Mouse (Mus musculus): ENCODE data around the gene Ndufc1. TPM values are rescaled to one million over a fixed set of nuclear protein-coding genes. Genes with fewer than 3 reads are reported as not detected.

Ndufc1 gene
- total and polyA plus RNA-seq, 3 experiments: 159 to 213 (median 206) TPM

DNA sequence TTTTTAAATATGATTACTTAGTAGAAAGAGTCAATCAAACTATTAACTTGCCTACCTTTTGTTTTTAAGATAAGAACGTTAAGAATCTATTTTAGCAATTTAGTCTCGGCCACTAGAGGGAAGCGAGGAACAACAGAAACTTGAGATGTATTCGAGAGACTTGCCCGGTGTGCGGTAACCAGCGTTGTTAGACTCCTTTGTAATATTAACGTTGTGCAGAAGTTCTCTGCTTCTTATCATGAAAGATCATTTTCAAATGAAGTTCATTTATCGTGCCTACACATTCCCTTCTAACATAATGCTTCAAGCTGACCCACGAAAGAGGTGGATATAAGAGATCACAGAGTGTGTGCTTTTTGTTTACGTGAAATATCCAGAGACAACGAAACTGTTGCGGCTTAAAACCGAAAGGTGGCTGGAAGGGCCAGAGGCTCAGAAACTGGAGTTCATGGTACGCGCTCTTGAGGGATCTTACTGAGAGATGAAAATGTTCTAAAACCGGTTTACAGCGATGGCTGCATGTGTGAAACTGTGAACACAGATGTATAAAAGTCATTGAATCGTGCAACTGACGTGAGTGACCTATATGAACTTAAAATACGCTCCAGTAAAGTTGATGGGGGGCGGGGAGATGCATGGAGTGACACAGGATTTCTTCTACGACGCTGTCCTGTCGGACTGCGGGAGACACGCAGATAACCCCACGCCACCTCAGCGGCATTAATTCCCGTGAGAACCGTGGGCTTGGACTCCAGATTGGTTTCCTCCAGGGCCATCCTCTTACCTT is 30.7 kb downstream of the Ndufc1 start (continued):
- TF ChIP-seq BHLHE40 (IDR thresholded peaks at IDR 0.05; ENCODE audit: low read depth, low read length) (0 out of 2 replicates have a peak, but pooled peaks have one; percentile 19), POLR2A (IDR thresholded peaks at IDR 0.05; ENCODE audit: low read depth, low read length) (no peak), MYC (IDR thresholded peaks at IDR 0.05; ENCODE audit: low read depth, low read length) (peak; percentile 26; the same call in 1 of the 2 replicates)

DNA sequence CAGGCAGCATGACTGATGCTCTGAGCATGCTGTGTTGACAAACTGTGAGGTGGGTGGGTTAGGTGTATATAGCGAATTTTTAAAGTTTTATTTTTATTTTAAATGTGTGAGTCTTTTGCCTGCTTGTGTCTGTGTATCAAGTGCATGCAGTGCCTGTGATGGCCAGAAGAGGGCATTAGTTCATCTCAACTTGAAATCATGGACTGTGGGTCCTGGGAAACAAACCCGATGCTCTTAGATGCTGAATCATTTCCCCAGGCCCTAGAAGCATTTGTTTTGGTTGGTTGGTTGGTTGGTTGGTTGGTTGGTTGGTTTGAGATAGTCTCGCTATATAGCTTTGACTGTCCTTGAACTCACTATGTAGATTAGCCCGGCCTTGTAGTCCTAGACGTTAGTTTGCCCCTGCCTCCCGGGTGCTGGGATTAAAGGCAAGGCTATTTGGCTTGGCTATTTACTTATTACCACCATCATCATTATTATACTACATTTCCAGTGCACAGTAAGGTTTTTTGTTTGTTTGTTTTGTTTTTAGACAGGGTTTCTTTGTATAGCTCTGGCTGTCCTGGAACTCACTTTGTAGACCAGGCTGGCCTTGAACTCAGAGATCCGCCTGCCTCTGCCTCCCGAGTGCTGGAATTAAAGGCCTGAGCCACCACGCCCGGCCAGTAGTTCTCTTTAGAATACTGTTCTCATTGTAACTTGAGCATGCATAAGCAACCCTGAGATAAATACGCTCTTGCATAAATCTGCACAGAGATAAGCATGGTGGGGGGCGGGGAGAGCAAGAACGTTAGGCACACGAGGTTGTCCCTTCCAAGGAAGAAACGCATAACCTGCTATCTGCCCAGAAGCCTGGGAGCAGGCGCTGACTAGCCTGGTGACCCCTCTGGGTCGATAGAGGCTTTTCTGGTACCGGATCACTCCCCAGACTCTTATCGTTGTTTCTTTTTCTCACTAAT is 33.2 kb downstream of the Ndufc1 start:
- DNase-seq (ENCODE audit: extremely low read depth): peak; percentile 70
- in situ Hi-C loops (cut with MboI; ENCODE audit: low pct_ligation_motif_present, low pct_unique_long_range_greater_than_20kb, low sequenced_read_pairs): loop anchor here (5.0 kb wide), 1 partner anchor 37 kb away; no protein-coding TSS in a partner anchor
- Histone ChIP-seq H3K27ac (ENCODE audit: insufficient read depth, low read depth) (no peak overlapping the region), H3K4me3 (replicated peaks in 1 of 3; ENCODE audit: low read depth in 2 of 3, low read length in 2 of 3, poor library complexity in 1 of 3) (no peak overlapping the region), H3K4me2 (ENCODE audit: insufficient read depth, low read depth, poor library complexity, severe bottlenecking) (no peak overlapping the region), H3K9me3 (replicated peaks; ENCODE audit: low read length) (peaks cover 3% of the 10 kb centered on the region), H3K79me2 (replicated peaks; ENCODE audit: control insufficient read depth, extremely low read depth, insufficient read depth, poor library complexity, severe bottlenecking) (no peaks in the 10 kb centered on the region), H3K27me3 (replicated peaks) (no peaks in the 10 kb centered on the region), H3K4me1 (ENCODE audit: control insufficient read depth in 1 of 2, insufficient read depth in 2 of 2) (peaks cover 0 to 24% of the 10 kb centered on the region in 2 experiments; a peak in 2 of 4 replicates), H3K9ac (ENCODE audit: insufficient read depth, low read depth) (no peak overlapping the region), H3K36me3 (replicated peaks in 1 of 2; ENCODE audit: control insufficient read depth in 1 of 2, insufficient read depth in 1 of 2, low read length in 1 of 2) (no peaks in the 10 kb centered on the region)
- dilution Hi-C loops (cut with MboI; ENCODE audit: extremely low pct_ligation_motif_present, extremely low pct_unique_long_range_greater_than_20kb, low sequenced_read_pairs): no loop called here
- TF ChIP-seq TCF12 (IDR thresholded peaks at IDR 0.05; ENCODE audit: low read depth, low read length) (peak; percentile 16; the same call in 1 of the 2 replicates), JUND (conservative IDR thresholded peaks at IDR 0.05; ENCODE audit: low read depth, low read length) (0 out of 2 replicates have a peak, but pooled peaks have one; percentile 8), CTCF (conservative IDR thresholded peaks at IDR 0.05 in 1 of 2, IDR thresholded peaks at IDR 0.05 in 1 of 2; ENCODE audit: low read depth in 2 of 2, low read length in 2 of 2) (peak; percentile 68 to 72; a peak in 3 of 4 replicates), SMC3 (IDR thresholded peaks at IDR 0.05; ENCODE audit: low read depth, low read length) (peak; percentile 32), MYC (IDR thresholded peaks at IDR 0.05; ENCODE audit: low read depth, low read length) (0 out of 2 replicates have a peak, but pooled peaks have one; percentile 21), NELFE (IDR thresholded peaks at IDR 0.05; ENCODE audit: low read depth, low read length) (no peak), POLR2AphosphoS2 (IDR thresholded peaks at IDR 0.05; ENCODE audit: low read depth, low read length) (no peak), RAD21 (IDR thresholded peaks at IDR 0.05; ENCODE audit: low read depth, low read length) (peak; percentile 45)

DNA sequence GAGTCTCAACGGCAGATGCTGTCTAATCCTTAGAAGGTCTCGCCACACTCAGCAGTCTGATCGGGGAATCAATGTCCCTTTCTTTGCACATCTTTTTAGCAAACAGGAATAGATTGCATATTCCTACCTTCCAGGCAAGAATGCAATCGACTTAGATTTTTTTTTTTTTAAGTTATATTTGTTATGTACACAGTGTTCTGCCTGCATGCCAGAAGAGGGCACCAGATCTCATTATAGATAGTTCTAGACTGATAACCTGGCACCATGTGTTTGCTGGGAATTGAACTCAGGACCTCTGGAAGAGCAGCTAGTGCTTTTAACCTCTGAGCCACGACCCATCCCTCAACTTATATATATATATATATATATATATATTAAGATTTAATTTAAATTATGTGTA is 35.2 kb downstream of the Ndufc1 start:
- TF ChIP-seq MAX (IDR thresholded peaks at IDR 0.05; ENCODE audit: low read length) (no peak), ZNF384 (IDR thresholded peaks at IDR 0.05; ENCODE audit: low read depth, low read length) (peak; percentile 88), MAZ (IDR thresholded peaks at IDR 0.05; ENCODE audit: low read depth, low read length) (no peak), NELFE (IDR thresholded peaks at IDR 0.05; ENCODE audit: low read depth, low read length) (no peak), JUND (conservative IDR thresholded peaks at IDR 0.05; ENCODE audit: low read depth, low read length) (no peak), MEF2A (IDR thresholded peaks at IDR 0.05; ENCODE audit: borderline replicate concordance, low read depth, low read length) (no peak), IRF4 (IDR thresholded peaks at IDR 0.05; ENCODE audit: low read depth, low read length) (no peak), RAD21 (IDR thresholded peaks at IDR 0.05; ENCODE audit: low read depth, low read length) (peak; percentile 17), RCOR1 (conservative IDR thresholded peaks at IDR 0.05; ENCODE audit: low read depth, low read length) (no peak), CTCF (conservative IDR thresholded peaks at IDR 0.05 in 1 of 2, IDR thresholded peaks at IDR 0.05 in 1 of 2; ENCODE audit: low read depth in 2 of 2, low read length in 2 of 2) (peak in 1 of 2 experiments; percentile 54; a peak in 2 of 4 replicates), CHD1 (IDR thresholded peaks at IDR 0.05; ENCODE audit: low read depth, low read length) (no peak), SMC3 (IDR thresholded peaks at IDR 0.05; ENCODE audit: low read depth, low read length) (peak; percentile 15; the same call in 1 of the 2 replicates), BHLHE40 (IDR thresholded peaks at IDR 0.05; ENCODE audit: low read depth, low read length) (no peak)
- dilution Hi-C loops (cut with MboI; ENCODE audit: extremely low pct_ligation_motif_present, extremely low pct_unique_long_range_greater_than_20kb, low sequenced_read_pairs): no loop called here
- H3K9me3 ChIP-seq (replicated peaks; ENCODE audit: low read length): peaks cover 3% of the 10 kb centered on the region
- in situ Hi-C loops (cut with MboI; ENCODE audit: low pct_ligation_motif_present, low pct_unique_long_range_greater_than_20kb, low sequenced_read_pairs): no loop called here
- no peak overlapping the region for H3K4me3 ChIP-seq (replicated peaks in 1 of 3; ENCODE audit: low read depth in 2 of 3, low read length in 2 of 3, poor library complexity in 1 of 3)
- H3K27me3 ChIP-seq (replicated peaks): no peaks in the 10 kb centered on the region
- no peak for DNase-seq (ENCODE audit: extremely low read depth)
- peaks cover 0 to 14% of the 10 kb centered on the region in 2 experiments; a peak in 2 of 4 replicates for H3K4me1 ChIP-seq (ENCODE audit: control insufficient read depth in 1 of 2, insufficient read depth in 2 of 2)
- no peak overlapping the region for H3K9ac ChIP-seq (ENCODE audit: insufficient read depth, low read depth)
- H3K4me2 ChIP-seq (ENCODE audit: insufficient read depth, low read depth, poor library complexity, severe bottlenecking): peak overlapping the region; percentile 79
- H3K36me3 ChIP-seq (replicated peaks in 1 of 2; ENCODE audit: control insufficient read depth in 1 of 2, insufficient read depth in 1 of 2, low read length in 1 of 2): no peaks in the 10 kb centered on the region
- H3K27ac ChIP-seq (ENCODE audit: insufficient read depth, low read depth): no peak overlapping the region
- no peaks in the 10 kb centered on the region for H3K79me2 ChIP-seq (replicated peaks; ENCODE audit: control insufficient read depth, extremely low read depth, insufficient read depth, poor library complexity, severe bottlenecking)

Measured in CH12.LX (cell line).